Mouse (Mus musculus) MN1 (cell line): ENCODE data around the gene Ptpn12.

Experiments used
- DNase-seq: peaks from one replicate; pipeline ENCODE4 v3.0.0-alpha.2; 2016; ENCODE audit warnings: low spot score

The Ptpn12 gene

DNA sequence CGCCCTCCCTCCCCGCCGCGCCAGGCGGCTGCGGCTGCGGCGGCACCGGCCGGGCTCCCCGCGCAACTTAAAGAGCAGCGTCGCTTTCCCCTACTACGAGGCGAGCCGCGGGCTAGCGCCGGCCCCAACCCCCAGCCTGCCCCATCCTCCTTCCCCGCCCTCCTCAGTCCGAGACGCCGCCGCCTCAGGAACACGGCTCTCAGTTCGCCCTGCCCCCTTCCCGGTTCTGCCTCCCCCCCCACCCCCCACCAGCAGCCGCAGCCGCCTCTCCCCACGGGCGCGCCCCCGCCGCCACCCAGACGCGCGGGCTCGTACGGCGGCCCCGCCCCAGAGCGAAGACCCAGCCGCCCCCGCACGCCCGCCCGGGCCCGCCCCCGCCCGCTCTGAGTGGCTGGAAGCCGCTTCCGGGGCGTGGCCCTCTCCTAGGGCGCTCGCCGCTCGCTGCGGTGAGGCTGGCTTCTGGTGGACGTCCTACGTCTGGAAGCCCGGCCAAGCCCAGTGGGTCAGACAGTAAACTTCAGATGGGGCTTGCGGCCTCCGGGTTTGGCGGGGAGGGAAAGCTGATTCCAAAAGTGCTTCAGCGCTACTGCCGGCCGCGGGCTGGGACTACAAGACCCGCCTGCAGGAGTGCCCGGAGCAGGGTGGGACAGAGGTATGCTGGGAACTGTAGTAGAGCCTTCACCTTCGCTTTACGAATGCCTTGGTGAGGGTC is at the start of gene Ptpn12:
Gene Ptpn12 (minus strand): TSS at position 92 of the 712 bp plus-strand sequence.
- peak; percentile 95 for DNase-seq

DNA sequence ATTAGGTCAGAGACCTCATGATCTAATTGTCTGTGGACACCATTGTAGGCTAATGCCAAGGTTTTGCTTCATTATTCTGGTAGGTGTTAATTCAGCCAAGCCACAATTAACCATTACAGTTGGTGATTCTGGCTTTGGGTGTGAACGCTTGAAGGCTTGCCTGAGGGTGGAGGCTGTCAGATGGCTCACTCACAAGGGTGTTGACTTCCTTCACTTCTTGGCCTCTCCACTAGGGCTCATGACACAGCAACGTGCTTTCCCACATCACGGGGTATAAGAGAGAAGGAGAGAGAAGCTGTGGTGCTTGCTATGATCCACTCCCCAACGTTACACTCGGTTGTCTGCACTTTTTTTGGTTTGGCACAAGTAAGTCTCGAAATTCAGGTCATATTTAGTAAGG is 35.5 kb upstream of the Ptpn12 start:
- DNase-seq = no peak

DNA sequence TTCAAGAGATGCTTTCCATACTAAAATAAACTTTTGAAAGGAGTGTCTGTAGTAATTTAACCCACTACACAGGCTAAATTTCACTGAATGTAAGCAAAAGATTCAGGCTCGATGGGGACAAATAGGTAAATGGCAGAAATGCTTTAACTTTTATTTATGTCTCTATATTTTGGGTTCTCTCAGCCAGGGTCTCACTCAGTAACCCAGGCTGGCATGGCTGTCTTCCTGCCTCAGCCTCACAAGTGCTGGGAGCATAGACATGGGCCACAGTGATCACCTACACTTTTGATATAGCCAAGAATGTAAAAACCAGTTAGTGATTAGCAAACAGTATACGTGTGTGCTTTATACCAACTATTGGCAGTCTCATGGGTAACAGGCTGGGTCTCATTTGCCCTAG is 1.5 kb upstream of the Ptpn12 start:
- no peak for DNase-seq

DNA sequence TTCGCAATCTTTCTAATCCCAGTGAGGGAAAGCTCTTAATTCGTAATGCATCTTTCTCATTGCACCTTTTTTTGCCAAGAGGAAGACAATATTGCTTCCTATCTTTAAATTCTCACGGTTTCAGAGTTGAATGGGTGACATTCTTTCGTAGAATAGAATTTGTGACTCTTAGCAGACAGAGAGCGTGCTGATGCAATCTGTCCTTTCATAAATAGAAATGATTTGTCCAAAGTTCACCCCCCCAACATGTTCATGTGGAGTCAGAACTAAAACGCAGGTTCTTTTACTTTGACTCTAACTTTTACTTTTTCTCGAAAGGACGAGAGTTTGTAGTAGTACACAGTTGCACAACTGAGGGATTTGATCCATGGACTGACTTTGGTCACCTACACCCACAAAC is 884 bp upstream of the Ptpn12 start:
- peak; percentile 13 for DNase-seq

DNA sequence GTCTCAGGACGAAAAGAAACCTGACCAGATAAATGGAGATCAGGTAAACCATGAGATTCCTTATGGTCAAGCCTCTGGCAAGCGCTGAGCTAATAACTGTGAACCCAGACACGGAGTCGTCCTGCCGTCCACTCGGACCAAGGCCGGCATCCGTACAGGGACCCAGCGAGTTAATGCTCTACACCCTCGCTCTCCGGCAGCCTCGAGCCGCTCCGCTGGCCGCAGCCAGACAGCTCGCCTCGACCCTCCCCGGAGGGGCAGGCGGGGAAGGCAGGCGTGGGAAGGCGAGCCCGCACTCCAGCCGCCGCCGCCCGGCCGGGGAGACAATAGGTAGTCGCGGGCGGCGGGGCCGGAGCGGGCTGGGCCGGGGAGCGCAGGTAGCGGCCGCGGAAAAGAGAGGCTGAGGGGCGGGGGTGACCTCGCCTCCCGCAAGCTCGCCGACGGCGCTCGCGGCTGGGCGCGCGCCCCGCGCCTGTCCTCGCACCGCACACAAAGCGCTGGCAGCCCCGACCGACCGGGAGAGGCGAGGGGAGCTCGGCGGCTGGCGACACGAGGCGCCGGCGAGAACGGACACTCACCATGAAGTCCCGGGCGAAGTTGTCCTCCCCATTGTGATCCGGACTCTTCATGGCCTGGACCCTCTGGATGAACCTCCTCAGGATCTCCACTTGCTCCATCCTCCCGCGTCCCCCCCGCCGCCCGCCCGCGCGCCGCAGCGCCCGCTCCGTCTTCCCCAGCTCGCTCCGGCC is 466 bp downstream of the Ptpn12 start:
- peak; percentile 68 for DNase-seq

DNA sequence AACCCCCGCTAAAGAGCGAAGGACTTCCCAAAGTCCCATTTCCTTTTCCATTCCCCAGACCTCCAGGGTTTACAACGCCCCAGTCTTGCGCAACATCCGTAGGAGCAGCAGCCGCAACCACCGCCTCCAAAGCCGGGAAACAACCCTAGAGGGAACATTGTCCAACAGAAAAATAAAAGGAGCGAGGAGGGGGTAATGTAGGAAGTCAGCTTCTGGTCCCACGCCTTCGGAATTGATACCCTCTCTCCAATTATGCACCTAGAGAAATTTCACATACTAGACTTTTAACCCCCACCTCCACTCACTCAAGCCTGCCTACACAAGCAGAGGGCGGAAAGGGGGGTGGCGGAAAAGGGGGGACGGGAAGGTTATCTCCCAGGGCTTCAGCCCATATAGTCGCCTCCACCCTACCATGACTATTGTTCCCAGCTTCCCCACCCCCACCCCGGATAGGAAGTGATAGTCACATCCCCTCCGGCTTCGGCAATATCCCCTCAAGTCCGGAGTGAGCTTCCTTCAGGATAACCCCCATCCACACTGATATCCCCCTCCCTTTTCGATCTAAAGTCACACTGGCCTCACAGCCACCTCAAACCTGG is 1.1 kb downstream of the Ptpn12 start:
- peak; percentile 76 for DNase-seq

DNA sequence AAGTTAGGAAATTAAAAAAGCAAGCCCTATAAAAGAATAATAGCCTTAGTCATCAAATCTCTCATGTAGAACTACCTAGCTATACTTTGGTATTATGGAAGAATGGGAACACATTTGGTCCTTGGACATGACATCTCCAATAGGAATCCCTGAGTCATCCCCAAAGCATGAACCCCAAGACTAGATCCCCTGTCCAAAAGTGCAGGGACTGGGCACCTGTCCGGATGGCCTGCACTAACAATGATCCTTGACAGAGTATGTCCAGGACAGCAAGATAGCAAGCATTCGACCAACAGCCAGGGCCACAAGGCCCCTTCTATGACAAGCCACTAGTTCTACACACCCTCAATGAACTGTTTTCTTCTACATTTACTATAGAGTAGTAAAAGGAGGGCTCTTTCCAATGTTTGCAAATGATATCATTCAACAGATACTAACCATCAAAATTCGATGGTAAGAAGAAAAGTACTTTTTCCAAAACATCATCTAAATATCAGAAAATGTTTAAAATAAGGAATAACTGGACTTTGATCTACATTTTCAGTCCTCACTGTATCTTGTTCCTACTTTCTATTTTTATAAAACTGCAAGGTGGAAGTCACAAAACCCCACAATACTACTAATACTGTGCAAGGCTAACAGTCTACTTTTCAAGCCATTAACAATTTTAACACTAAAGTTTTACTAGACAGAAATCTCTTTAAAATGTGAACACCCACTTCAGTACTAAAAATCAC is 2.0 kb downstream of the Ptpn12 start:
- DNase-seq = no peak

DNA sequence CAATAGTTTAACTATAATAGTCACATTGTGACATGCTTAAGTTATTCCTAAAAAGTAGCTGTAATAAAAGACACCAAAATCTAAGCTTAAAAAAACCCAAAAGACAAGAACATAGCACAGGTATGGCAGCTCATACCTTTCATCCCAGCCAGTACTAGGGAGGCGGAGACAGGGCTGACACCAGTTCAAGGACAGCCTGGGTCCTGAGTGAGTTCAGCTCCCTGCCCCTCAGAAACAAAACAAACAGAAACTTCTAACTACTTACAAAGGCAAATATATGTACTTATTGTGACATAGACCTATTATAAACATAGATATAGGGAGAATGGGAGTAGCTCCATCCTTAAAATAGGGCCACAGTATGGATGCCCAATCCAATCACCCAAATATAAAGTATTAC is 3.2 kb downstream of the Ptpn12 start:
- no peak for DNase-seq

DNA sequence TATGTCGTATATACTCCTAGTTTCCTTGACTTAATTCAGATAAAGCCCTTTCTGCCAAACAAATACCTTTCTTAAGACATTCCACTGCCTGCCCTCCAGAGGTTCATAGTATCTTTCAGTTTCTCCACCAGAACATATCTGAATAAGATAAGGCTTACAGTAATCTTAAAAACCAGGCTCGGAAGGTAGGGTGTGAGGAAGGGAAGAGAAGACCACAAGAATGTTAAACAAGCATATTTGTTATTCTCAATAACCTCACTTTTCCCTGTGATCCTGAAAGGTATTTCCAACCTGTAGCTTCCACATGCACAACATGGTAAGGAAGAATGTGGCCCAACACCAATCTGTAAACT is 5.0 kb downstream of the Ptpn12 start:
- no peak for DNase-seq

DNA sequence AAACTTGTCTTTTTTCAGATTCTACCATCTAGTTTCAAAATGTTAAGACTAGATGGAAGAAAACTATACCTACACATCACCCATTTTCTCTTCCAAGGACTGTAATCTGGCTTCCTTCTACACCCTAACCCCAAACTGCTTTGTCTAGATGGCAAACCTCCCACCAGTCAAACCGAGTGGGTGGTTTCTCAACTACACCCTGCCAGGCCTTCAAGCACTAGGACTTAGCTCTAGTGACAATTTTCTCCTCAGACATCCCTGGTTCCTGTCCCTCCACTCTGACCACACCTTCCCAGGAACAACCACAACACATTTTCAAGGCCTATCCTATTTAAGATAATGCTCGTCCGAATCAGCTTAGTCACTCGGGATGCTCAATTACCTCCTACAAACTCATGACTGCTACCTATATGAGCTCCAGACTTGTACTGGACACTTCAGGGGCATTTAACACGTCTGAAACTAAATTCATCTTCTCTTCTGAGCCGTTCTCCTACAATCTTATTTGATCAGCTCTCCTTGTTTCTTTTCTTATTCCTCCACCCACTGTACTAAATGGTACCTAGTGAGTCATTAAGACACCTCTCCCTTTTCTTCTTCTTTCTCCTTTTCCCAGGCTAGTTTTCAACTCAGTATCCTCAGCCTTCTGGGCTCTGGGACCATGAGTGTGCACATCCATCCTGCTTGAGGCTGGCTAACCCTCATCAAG is 5.5 kb downstream of the Ptpn12 start:
- DNase-seq = no peak

DNA sequence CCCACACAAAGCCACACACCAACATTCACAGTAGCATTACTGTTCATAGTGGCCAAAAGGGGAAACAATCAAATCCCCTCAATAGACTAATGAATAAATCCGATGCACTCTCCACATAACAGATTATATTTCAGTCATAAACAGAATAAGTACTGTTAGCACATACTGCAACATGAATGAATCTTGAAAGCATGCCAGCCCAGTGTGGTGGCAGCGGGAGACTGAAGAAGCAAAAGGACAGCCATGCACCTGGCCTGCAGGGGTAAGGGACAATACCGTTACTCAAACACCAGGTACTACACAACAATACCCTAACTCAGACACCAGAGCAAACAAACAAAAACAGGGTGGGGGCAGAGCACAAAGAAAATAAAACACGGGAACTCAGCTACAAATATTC is 6.7 kb downstream of the Ptpn12 start:
- DNase-seq = no peak

DNA sequence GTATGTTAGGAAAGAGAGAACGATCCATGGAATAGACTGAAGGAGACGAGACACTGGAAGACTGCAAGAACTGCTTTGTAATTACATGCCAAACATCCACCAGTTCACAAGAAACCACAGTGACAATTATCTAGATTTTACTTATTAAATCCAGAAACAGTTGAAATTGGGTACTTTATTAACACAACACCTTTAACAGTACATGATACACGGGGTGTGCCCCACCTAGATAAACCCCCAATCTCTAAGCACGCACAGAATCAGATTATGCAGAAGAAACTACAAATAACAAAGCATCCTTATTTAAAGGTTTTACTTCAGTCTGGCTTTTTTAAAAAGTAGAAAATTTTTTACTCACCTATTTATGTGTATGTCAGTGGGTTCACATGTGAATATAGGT is 8.6 kb downstream of the Ptpn12 start:
- DNase-seq = no peak

DNA sequence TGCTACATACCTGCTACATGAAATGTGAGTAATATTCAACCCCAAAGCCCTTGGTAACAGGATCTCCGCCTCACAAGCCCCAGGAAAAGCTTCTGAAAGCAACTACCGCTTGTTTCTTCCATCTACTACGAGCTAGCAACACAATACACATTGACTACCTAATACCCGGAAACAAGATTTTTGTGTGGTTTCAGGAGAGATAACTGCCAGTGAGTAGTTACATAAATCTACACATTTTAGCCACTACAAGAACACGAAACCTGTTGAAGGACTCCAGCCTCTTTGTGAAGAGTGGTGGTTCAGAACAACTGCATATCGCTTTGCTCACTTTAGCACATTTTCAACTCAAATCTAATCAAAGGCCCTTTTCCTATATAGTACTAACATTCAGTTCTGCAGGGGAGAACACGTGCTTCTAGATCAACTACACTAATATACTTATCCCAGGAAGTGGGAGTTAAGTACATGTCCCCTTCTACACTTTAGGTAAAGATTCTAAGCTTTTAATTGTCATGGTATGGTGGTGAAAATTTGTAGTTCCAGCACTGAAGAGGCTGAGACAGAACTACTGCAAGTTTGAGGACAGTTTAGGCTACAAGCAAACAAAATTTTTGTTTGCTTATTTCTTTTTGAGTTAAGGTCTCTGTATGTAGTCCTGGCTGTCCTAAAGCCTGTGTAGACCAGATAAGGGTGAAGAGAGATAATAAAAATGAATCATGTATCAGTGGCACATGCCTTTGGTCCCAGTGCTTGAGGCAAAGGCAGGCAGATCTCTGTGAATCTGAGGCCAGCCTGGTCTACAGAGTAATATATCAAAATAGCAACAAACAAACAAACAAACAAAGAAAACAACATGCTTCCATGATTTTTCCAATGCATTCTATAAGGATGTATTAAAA is 9.3 kb downstream of the Ptpn12 start:
- no peak for DNase-seq

DNA sequence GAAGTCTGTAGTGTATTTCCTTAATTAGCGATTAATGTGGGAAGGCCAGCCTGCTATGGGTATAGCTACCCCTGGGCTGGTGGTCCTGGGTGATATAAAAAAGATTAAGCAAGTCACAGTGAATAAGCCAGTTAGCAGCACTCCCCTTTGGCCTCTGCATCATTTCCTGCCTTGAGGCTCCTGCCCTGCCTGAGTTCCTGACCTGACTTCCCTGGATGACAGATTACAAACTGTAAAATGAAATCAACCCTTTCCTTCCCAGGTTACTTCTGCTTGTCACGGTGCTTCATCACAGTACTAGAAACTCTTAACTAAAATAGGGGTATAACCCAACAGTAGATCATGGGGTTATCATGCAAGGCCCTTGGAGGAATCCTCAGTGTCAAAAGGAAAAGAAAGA is 10.2 kb downstream of the Ptpn12 start:
- no peak for DNase-seq

DNA sequence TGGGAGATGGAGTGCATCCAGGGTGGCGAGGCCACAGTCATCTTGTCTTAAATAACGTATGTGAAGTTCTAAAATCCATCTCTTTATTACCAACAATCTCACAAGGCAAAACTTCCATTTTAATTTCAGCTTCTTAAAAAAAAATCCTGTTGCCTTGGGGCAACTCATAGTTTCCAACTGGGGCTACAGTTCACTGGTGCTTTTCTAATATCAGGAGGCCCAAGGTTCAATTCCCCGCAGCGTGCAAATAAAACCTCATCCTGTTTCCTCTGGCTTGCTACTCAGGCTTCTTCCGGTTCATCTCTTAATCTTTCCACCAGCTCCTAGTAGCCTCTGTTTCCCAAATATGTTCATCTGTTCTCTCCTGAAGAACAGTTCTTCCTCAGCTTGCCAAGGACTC is 17.6 kb downstream of the Ptpn12 start:
- no peak for DNase-seq

DNA sequence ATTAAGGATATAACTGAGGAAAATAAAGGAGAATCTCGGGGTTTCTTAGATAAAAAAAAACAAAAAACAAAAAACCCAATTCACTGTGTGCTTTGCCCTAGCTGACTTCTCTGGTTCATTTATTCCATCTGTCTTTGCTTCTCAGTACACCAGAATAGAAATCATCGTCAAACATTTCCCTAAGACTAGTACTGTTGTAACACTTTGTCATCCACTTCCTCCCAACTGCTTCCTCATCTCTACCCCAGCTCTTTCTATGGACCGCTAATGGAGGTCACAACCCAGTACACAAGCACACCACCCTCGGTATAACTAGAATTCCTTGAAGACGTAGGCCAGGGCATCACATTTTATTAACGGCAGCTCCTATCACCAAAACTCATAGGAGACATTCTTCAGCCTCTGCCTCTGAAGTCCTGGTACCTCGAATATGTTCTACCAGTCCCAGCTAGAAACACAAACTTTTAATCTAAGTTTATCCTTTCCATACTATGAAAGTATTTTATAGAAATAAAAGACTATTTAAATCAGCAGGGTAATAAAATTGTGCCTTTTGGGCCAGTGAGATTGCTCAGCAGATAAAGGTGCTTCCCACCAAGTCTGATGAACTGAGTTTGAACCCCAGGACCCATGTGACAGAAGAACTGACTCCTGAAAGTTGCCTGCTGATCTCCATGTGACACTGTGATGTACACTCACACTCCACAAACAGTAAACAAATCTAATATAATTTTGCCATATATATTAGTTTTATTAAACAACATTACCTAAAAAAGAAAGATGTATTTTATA is 19.8 kb downstream of the Ptpn12 start:
- no peak for DNase-seq

DNA sequence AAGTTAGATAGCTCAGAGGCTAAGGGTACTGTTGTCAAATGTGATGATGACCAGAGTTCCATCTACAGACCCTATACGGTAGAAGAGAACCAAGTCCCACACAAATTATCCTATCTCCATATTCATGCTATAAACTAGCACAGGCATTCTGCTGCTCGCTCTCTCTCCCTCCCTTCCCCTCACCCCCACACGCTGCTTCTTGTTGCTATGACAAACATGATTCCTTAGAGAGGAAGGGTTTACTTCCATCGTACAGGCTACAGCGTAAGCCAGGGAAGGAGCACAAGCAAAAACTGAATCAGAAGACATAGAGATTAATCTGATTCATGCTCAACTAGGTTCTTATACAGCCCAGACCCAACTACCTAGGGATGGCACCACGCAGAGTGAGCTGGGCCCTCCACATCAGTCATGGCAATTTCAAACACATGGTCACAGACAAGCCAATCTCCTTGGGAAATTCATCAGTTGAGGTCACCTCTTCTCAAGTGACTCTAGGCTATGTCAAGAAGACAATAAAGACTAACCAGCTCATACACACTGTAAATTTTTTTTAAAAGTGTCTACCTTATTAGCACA is 21.2 kb downstream of the Ptpn12 start:
- no peak for DNase-seq

DNA sequence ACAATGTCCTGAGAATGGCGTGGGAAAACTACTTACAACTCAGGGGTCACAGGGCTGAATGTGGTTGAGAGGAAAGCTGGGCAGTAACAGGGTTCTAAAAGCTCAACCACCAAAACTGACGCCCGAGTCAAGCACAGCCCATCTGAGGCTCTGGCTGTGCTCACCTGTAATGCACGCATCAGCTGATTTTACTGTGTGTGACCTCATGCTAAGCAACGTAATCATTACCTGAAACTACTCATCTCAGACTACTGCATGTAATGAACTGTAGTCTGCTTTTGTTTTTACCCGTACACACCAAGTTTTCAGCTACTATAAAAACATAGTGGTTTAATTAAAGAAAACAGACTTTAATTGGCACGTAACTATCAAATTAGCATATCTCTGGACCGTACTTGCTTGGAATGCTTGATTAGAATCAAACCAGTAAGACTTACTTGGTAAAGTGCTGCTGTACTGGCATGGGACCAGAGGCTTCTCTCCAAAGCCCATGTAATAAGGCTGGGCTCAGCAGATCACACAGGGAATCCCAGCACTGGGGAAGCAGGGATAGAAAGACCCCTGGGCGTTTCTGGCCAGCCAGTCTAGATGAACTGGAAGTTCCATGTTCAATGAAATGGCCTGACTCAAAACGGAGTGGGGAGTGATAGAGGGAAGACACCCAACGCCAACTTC is 22.2 kb downstream of the Ptpn12 start:
- DNase-seq = no peak

DNA sequence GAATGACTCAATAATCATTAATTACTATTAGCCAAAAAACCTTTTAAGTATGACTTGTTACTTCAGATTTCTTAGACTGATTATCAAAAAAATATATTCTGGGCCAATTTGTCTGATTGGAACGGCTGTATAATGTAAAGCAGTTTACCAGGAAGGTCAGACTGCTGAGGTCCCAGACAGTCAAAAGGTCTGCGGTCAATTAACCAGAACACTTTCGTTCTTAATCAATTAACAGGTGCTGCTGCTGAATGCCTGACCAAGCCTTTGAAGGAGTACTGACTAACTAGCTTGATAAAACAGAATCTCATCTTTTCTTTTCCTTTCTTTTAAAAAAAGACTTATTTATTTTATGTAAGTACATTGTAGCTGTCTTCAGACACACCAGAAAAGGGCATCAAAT is 23.1 kb downstream of the Ptpn12 start:
- DNase-seq = no peak
